Comparison of ENCODE assay signal across 12 mouse cellular contexts in genomic region chr12:108249019-108249418, GRCm38 (mm10). TPM values are rescaled to one million over a fixed set of nuclear protein-coding genes. Genes with fewer than 3 reads are reported as not detected.
DNase-seq lines count a peak whose midpoint lies in the region; ATAC-seq and TF ChIP-seq lines count a peak whose summit lies in the region.
"Had no signal": no experiment of that assay in that cellular context is flagged by ENCODE, and none has a peak within 500 bp of the region (broad histone marks: within the 10 kb centered on the region; RNA-seq: fewer than 3 reads in every experiment).

No protein-coding gene starts in this region.

- TF ChIP-seq CTCF in heart, postnatal 0 days (IDR thresholded peaks at IDR 0.05; ENCODE audit: low read depth), result 0 out of 2 replicates have a peak, but pooled peaks have one; percentile 11
- no peak for TF ChIP-seq CTCF in lung, adult 2 months (IDR thresholded peaks at IDR 0.05; ENCODE audit: insufficient read depth, low read length)
- no peak for TF ChIP-seq CTCF in liver, postnatal 0 days (IDR thresholded peaks at IDR 0.05; ENCODE audit: low read depth)

- no peaks in the 10 kb centered on the region for H3K36me3 ChIP-seq in heart, postnatal 0 days (replicated peaks; ENCODE audit: control insufficient read depth, insufficient read depth, low read length)
- H3K36me3 ChIP-seq in lung, embryonic 16.5 days (ENCODE audit: control insufficient read depth, insufficient read depth, low read length), result no peaks in the 10 kb centered on the region
- no peaks in the 10 kb centered on the region for H3K36me3 ChIP-seq in liver, postnatal 0 days (replicated peaks; ENCODE audit: insufficient read depth, low read length)

- no peaks in the 10 kb centered on the region for H3K9me3 ChIP-seq in heart, postnatal 0 days (replicated peaks; ENCODE audit: control insufficient read depth, low read length)
- H3K9me3 ChIP-seq in lung, embryonic 16.5 days (ENCODE audit: control insufficient read depth, low read length), result no peaks in the 10 kb centered on the region
- no peaks in the 10 kb centered on the region for H3K9me3 ChIP-seq in liver, postnatal 0 days (ENCODE audit: low read length)

- no peak for TF ChIP-seq POLR2A in lung, adult 2 months (IDR thresholded peaks at IDR 0.05; ENCODE audit: borderline replicate concordance, extremely low read depth, low read depth, low read length)

- H3K4me3 ChIP-seq in heart, postnatal 0 days (ENCODE audit: low read depth, low read length), result 0 out of 2 replicates have a peak overlapping the region, but pooled peaks have one; percentile 14
- H3K4me3 ChIP-seq in lung, embryonic 16.5 days (ENCODE audit: low read length), result no peak overlapping the region
- H3K4me3 ChIP-seq in lung, adult 2 months (replicated peaks; ENCODE audit: extremely low read depth, low read depth, low read length), result no peak overlapping the region
- no peak overlapping the region for H3K4me3 ChIP-seq in liver, postnatal 0 days (ENCODE audit: low read depth, low read length)
- H3K4me3 ChIP-seq: erythroblast, embryonic 14.5 days had no signal

- peak overlapping the region; percentile 46 for H3K27ac ChIP-seq in heart, postnatal 0 days (ENCODE audit: low read depth)
- no peak overlapping the region for H3K27ac ChIP-seq in lung, embryonic 16.5 days (ENCODE audit: low read length)
- H3K27ac ChIP-seq in liver, postnatal 0 days (ENCODE audit: low read depth), result no peak overlapping the region

- H3K4me2 ChIP-seq in heart, postnatal 0 days (ENCODE audit: low read depth, low read length), result peak overlapping the region; percentile 43
- H3K4me2 ChIP-seq in lung, embryonic 16.5 days (ENCODE audit: low read depth, low read length), result 0 out of 2 replicates have a peak overlapping the region, but pooled peaks have one; percentile 21
- H3K4me2 ChIP-seq in liver, postnatal 0 days (ENCODE audit: low read depth, low read length), result peak overlapping the region; percentile 49

- ATAC-seq in heart, postnatal 0 days (ENCODE audit: insufficient read depth, low read depth), result 0 out of 2 replicates have a peak, but pooled peaks have one; percentile 9
- no peak for ATAC-seq in lung, embryonic 16.5 days (ENCODE audit: low read depth)
- no peak for ATAC-seq in liver, postnatal 0 days

- no peak for TF ChIP-seq EP300 in heart, postnatal 0 days (IDR thresholded peaks at IDR 0.05; ENCODE audit: low read depth)
- TF ChIP-seq EP300 in liver, postnatal 0 days (IDR thresholded peaks at IDR 0.05; ENCODE audit: low read depth), result no peak

- DNase-seq in adrenal gland, adult 8-10 months, result peak; percentile 46
- DNase-seq in adrenal gland, postnatal 25 days, result no peak
- no peak for DNase-seq in heart, postnatal 0 days (ENCODE audit: low spot score)
- DNase-seq in heart, adult 8-10 months (ENCODE audit: low spot score), result no peak
- no peak for DNase-seq in lung, adult 2 months
- no peak for DNase-seq in liver, postnatal 0 days
- no peak for DNase-seq in frontal cortex, postnatal 36 days (ENCODE audit: low spot score in 2 of 2)
- DNase-seq: cerebellum, adult 9-10 months; right cerebral cortex, postnatal 14 days had no signal

- 44% methylated on average over 8 of the region's 8 CpGs for WGBS in heart, postnatal 0 days
- 77% methylated on average over 8 of the region's 8 CpGs for WGBS in lung, embryonic 16.5 days
- 80% methylated on average over 8 of the region's 8 CpGs for WGBS in lung, adult 2 months
- 88% methylated on average over 8 of the region's 8 CpGs for WGBS in liver, postnatal 0 days (ENCODE audit: insufficient replicate concordance)

- 0 out of 2 replicates have a peak overlapping the region, but pooled peaks have one; percentile 0 for H3K9ac ChIP-seq in heart, postnatal 0 days (replicated peaks; ENCODE audit: low read depth, low read length)
- H3K9ac ChIP-seq in lung, embryonic 16.5 days (ENCODE audit: low read length), result no peak overlapping the region
- H3K9ac ChIP-seq in liver, postnatal 0 days (replicated peaks), result no peak overlapping the region

- no peaks in the 10 kb centered on the region for H3K27me3 ChIP-seq in heart, postnatal 0 days (ENCODE audit: control insufficient read depth, insufficient read depth, low read length)
- H3K27me3 ChIP-seq in lung, embryonic 16.5 days (ENCODE audit: control insufficient read depth, insufficient read depth, low read depth, low read length), result no peaks in the 10 kb centered on the region
- H3K27me3 ChIP-seq in liver, postnatal 0 days (ENCODE audit: insufficient read depth, low read length), result no peaks in the 10 kb centered on the region

- peaks cover 71% of the 10 kb centered on the region for H3K4me1 ChIP-seq in heart, postnatal 0 days (ENCODE audit: control insufficient read depth, insufficient read depth)
- H3K4me1 ChIP-seq in lung, embryonic 16.5 days (replicated peaks; ENCODE audit: control insufficient read depth, insufficient read depth, low read length), result peaks cover 50% of the 10 kb centered on the region
- peaks cover 28% of the 10 kb centered on the region for H3K4me1 ChIP-seq in lung, adult 2 months (ENCODE audit: control insufficient read depth, insufficient read depth, low read length)
- peaks cover 35% of the 10 kb centered on the region for H3K4me1 ChIP-seq in liver, postnatal 0 days (ENCODE audit: insufficient read depth)

RNA-seq across cellular contexts. Expression of gene Ccdc85c, which starts 26.2 kb away (rescaled TPM):
- 10 to 100 TPM; 24.6 to 36.3 (median 29.0) TPM for total RNA-seq in adrenal gland, adult 8-10 months (2022)
- total RNA-seq in adrenal gland, postnatal 25 days (2021), result 19.4 and 19.9 TPM in 2 replicates
- 44.7 and 56.2 TPM in 2 replicates for total RNA-seq in heart, postnatal 0 days (2014; rRNA removed; ENCODE audit: low replicate concordance)
- 6.9 and 7.8 TPM in 2 replicates for polyA plus RNA-seq in heart, postnatal 0 days (2015; fragmentation: Nextera tagmentation; extraction: Ambion mirVana)
- total RNA-seq in heart, adult 8-10 months (2022), result 10 to 100 TPM; 38.2 to 46.2 (median 40.0) TPM
- 4.6 and 5.5 TPM in 2 replicates for polyA plus RNA-seq in lung, embryonic 16.5 days (2015; fragmentation: Nextera tagmentation; extraction: Ambion mirVana)
- 22.2 and 22.5 TPM in 2 replicates for polyA plus RNA-seq in lung, adult 2 months (2012; rRNA removed)
- 1.5 TPM in 2 replicates for polyA plus RNA-seq in liver, postnatal 0 days (2015; fragmentation: Nextera tagmentation; extraction: Ambion mirVana)

RNA-seq across cellular contexts. Expression of gene Hhipl1, which starts 57.1 kb away (rescaled TPM):
- total RNA-seq in adrenal gland, adult 8-10 months (2022), result 1 to 10 TPM in 3 of 4 experiments, under 1 TPM in 1; 0.81 to 1.9 (median 1.5) TPM
- 0.48 and 0.67 TPM in 2 replicates for total RNA-seq in adrenal gland, postnatal 25 days (2021)
- total RNA-seq in heart, postnatal 0 days (2014; rRNA removed; ENCODE audit: low replicate concordance), result 0.70 and 5.0 TPM in 2 replicates
- 0.58 and 0.61 TPM in 2 replicates for polyA plus RNA-seq in heart, postnatal 0 days (2015; fragmentation: Nextera tagmentation; extraction: Ambion mirVana)
- 1 to 10 TPM; 1.2 to 2.0 (median 1.5) TPM for total RNA-seq in heart, adult 8-10 months (2022)
- polyA plus RNA-seq in lung, embryonic 16.5 days (2015; fragmentation: Nextera tagmentation; extraction: Ambion mirVana), result 0.88 and 0.91 TPM in 2 replicates
- polyA plus RNA-seq in lung, adult 2 months (2012; rRNA removed), result 1.3 and 1.8 TPM in 2 replicates
- polyA plus RNA-seq in liver, postnatal 0 days (2015; fragmentation: Nextera tagmentation; extraction: Ambion mirVana), result 0.02 TPM in 1 of 2 replicates, not detected in the other
- total RNA-seq: granulocyte monocyte progenitor cell, adult 5-6 weeks had no signal
- polyA plus RNA-seq: erythroblast, embryonic 14.5 days had no signal
